Mouse (Mus musculus): ENCODE results near the gene Ccdc185. TPM values are rescaled to one million over a fixed set of nuclear protein-coding genes. Genes with fewer than 3 reads are reported as not detected.

Gene Ccdc185
- polyA plus RNA-seq, 1 experiment = not detected

DNA sequence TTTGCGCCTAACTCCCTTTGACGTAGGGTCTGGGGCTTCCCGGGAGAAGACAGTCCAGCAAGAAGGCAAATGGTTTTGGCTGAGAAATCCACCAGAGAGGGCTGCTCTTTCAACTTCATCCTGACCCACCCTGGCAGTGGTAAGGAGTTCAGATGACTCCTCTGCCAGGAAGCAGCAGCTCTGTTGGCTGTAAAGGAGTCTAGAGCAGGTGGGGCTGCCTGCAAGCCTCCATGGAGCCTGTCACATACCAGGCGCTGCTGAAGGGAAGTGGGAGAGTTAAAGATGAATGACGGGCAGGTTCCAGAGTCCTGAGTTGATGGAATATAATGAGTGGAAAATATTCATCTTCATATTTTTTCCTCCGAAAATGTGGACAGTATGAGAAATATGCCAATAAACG is 34.8 kb upstream of the Ccdc185 start:
- TF ChIP-seq POLR2A (IDR thresholded peaks at IDR 0.05; ENCODE audit: insufficient read depth, low read depth, low read length) = no peak
- no peak for TF ChIP-seq CTCF (IDR thresholded peaks at IDR 0.05; ENCODE audit: insufficient read depth, low read depth, low read length)
- Histone ChIP-seq H3K4me1 (ENCODE audit: control insufficient read depth, insufficient read depth, low read length) (peaks cover 19% of the 10 kb centered on the region), H3K4me3 (ENCODE audit: insufficient read depth, low read depth, low read length) (no peak overlapping the region), H3K27ac (ENCODE audit: insufficient read depth, low read depth, low read length) (no peak overlapping the region)
- 93% methylated on average over 7 of the region's 7 CpGs for WGBS

DNA sequence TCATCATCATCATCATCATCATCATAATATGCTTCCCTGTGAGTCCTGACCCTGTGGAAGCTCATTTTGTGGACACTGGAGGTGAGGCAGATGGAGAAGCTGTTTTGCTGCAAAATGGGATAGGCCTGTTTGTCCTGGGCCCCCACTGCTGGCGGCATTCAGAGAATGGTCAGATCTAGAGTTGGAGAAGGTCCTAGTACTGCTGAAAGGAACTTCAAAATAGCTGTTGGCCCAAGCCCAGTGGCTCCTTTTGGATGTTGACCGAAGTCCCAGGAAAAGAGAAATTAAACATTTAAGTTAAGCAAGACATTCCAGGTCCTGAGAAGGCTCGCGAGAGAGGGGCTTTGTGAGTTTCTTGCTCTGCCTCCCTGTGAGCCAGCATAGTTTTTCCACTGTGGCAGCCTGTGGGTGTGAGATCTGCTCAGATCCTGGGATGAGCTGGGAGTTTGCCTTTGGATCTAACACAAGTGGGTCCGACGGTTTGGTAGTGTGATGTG is 30.1 kb upstream of the Ccdc185 start:
- 56% methylated on average over 6 of the region's 6 CpGs for WGBS
- H3K4me3 ChIP-seq (ENCODE audit: insufficient read depth, low read depth, low read length) = no peak overlapping the region
- H3K27ac ChIP-seq (ENCODE audit: insufficient read depth, low read depth, low read length) = no peak overlapping the region
- TF ChIP-seq CTCF (IDR thresholded peaks at IDR 0.05; ENCODE audit: insufficient read depth, low read depth, low read length) (no peak), POLR2A (IDR thresholded peaks at IDR 0.05; ENCODE audit: insufficient read depth, low read depth, low read length) (no peak)
- peaks cover 37% of the 10 kb centered on the region for H3K4me1 ChIP-seq (ENCODE audit: control insufficient read depth, insufficient read depth, low read length)

DNA sequence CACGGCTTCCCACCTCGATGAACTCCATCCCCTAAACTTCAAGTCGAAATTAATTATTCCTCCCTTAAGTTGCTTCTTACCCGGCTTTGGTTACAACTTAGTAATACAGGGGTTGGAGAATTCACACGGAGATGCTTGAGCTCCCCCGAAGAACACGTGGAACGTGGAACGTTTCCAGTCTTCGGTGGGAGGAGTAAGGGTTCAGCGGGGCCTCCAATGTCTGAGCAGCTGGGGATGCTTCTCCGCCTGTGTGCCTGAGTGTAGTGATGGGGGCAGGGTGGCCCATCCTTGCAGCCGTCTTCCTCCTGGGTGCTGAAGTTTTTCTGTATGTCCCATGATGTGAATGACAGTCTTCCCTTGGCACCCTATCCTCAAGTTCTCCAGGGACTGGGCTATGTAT is 29.2 kb upstream of the Ccdc185 start:
- TF ChIP-seq POLR2A (IDR thresholded peaks at IDR 0.05; ENCODE audit: insufficient read depth, low read depth, low read length) = no peak
- TF ChIP-seq CTCF (IDR thresholded peaks at IDR 0.05; ENCODE audit: insufficient read depth, low read depth, low read length) = no peak
- WGBS = 45% methylated on average over 13 of the region's 13 CpGs
- Histone ChIP-seq H3K4me1 (ENCODE audit: control insufficient read depth, insufficient read depth, low read length) (peaks cover 37% of the 10 kb centered on the region), H3K27ac (ENCODE audit: insufficient read depth, low read depth, low read length) (no peak overlapping the region; the same call in 1 of the 2 replicates), H3K4me3 (ENCODE audit: insufficient read depth, low read depth, low read length) (no peak overlapping the region)

DNA sequence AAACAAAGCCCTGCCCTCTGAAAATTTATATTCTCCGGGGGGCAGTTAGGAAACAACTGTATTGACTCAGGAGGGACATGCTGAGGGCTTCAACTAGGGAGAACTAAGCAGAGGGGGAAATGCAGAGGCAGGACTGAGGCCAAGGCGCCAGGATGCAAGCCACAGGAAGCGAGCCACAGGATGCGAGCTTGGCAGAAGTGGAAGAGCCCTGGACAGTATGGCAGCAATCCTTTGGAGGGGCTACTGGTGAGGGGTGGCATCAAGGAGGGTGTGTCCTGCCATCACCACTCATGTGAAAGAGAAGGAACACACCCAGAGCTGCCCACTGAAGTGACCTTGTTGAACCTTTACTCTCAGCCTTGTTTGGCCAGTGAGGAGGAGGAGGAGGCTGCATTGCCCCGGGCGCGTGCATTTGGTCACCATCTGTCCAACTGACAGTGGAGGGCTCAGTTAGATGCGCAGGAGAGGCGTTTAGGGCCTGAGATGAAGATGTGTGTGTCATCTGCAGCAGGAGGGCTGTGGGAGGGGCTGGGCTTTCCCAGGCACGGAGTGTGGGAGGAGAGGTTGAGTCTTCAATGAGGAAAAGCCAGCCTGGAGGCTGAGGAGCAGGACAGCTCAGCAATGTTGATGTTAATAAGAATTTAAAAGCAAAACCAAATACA is 27.9 kb upstream of the Ccdc185 start:
- no peak overlapping the region for H3K27ac ChIP-seq (ENCODE audit: insufficient read depth, low read depth, low read length)
- 57% methylated on average over 10 of the region's 10 CpGs for WGBS
- H3K4me3 ChIP-seq (ENCODE audit: insufficient read depth, low read depth, low read length) = no peak overlapping the region
- H3K4me1 ChIP-seq (ENCODE audit: control insufficient read depth, insufficient read depth, low read length) = peaks cover 37% of the 10 kb centered on the region
- no peak for TF ChIP-seq CTCF (IDR thresholded peaks at IDR 0.05; ENCODE audit: insufficient read depth, low read depth, low read length)
- no peak for TF ChIP-seq POLR2A (IDR thresholded peaks at IDR 0.05; ENCODE audit: insufficient read depth, low read depth, low read length)

DNA sequence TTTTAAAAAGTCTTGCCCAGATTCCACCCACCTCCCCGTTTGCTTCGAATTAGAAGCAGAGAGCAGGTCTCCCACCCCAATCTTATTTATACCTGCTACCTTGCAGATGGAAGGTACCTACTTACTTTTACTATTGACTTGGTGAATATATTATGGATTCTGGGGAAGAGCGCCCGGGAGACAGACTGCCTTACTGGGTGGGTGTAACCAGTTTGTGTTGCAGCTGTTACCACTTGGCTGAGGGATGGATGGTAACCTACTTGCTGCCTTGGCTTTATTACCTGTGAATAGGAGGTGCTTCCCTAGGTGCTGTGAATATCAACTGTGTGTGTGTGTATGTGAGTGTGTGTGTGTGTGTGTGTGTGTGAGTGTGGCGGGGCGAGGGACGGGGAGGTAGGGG is 26.6 kb upstream of the Ccdc185 start:
- H3K27ac ChIP-seq (ENCODE audit: insufficient read depth, low read depth, low read length) = no peak overlapping the region
- 83% methylated on average over 7 of the region's 7 CpGs for WGBS
- no peak overlapping the region for H3K4me3 ChIP-seq (ENCODE audit: insufficient read depth, low read depth, low read length)
- peaks cover 37% of the 10 kb centered on the region for H3K4me1 ChIP-seq (ENCODE audit: control insufficient read depth, insufficient read depth, low read length)
- TF ChIP-seq CTCF (IDR thresholded peaks at IDR 0.05; ENCODE audit: insufficient read depth, low read depth, low read length) (no peak), POLR2A (IDR thresholded peaks at IDR 0.05; ENCODE audit: insufficient read depth, low read depth, low read length) (no peak)

DNA sequence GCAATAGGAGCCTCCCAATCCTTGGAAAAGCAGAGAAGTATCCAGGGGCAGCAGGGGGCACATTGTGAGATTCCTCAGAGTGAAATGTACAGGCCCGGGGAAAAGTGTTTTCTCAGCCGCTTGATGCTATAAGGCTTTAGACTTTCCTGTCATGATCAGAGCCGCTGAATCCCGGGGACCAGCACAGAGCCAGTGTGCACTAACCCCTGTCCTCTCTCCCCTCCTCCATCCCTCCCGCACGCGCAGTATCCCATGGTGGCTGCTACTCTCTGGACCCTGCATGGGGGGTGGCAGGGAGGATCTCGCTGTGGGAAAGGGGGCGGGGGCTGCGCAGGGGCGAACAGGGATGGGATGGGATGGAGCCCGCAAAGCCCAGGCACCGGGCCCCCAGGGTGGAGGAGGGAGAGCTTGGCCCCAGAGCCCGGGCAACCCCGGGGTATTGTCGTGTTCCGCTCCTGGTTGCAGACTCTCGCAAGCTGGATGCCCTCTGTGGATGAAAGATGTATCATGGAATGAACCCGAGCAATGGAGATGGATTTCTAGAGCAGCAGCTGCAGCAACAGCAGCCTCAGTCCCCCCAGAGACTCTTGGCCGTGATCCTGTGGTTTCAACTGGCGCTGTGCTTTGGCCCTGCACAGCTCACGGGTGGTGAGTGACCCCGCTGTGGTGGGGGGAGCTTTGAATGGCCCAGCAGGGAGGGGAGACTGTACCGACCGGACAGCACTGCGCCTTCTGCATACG is 15.7 kb upstream of the Ccdc185 start:
- TF ChIP-seq POLR2A (IDR thresholded peaks at IDR 0.05; ENCODE audit: insufficient read depth, low read depth, low read length) (no peak), CTCF (IDR thresholded peaks at IDR 0.05; ENCODE audit: insufficient read depth, low read depth, low read length) (no peak)
- Histone ChIP-seq H3K27ac (ENCODE audit: insufficient read depth, low read depth, low read length) (peak overlapping the region; percentile 77), H3K4me1 (ENCODE audit: control insufficient read depth, insufficient read depth, low read length) (peaks cover 11% of the 10 kb centered on the region), H3K4me3 (ENCODE audit: insufficient read depth, low read depth, low read length) (peak overlapping the region; percentile 93)
- 2% methylated on average over 27 of the region's 27 CpGs for WGBS

DNA sequence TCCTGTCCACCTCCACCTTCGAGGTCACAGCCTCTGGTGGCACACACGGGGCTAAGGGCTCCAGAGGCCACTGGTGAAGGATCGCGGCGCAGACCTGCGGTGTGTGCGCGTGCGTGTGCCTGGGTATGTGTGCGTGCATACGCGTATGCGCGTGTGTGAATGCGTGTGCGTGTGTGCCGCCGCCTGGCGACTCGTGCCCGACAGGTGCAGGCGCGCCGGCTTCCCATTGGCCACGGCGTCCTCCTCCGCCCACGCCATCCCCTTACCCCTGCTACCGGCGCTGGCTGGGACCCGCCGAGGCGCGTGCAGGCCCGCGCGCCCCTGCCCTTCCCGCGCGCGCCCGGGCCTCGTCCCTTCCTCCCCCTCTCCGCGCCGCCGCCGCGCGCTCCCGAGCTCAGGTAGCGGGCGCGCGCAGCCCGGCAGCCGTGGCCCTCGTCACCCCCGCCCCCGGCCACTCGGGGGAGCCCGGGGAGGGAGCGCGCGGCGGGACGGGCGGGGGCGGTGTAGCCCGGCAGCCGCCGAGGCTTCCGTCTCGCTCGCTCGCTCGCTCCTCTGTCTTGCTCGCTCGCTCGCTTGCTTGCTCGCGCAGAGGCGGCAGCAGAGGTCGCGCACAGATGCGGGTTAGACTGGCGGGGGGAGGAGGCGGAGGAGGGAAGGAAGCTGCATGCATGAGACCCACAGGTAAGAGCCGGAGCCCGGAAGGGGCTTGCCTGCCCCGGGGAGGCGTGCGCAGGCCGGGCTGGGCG is 14.9 kb upstream of the Ccdc185 start, which contains the start of gene Susd4:
Susd4 (plus strand) TSS at position 145 of the 746 bp plus-strand sequence.
- peak within 1 kb of the TSS; percentile 93 for H3K4me3 ChIP-seq (ENCODE audit: insufficient read depth, low read depth, low read length)
- H3K4me1 ChIP-seq (ENCODE audit: control insufficient read depth, insufficient read depth, low read length) = peaks cover 11% of the 10 kb centered on the region
- peak within 1 kb of the TSS; percentile 77 for H3K27ac ChIP-seq (ENCODE audit: insufficient read depth, low read depth, low read length)
- WGBS = under 1% methylated on average over 94 of the region's 95 CpGs
- TF ChIP-seq CTCF (IDR thresholded peaks at IDR 0.05; ENCODE audit: insufficient read depth, low read depth, low read length) = no peak
- TF ChIP-seq POLR2A (IDR thresholded peaks at IDR 0.05; ENCODE audit: insufficient read depth, low read depth, low read length) = peak; percentile 65

DNA sequence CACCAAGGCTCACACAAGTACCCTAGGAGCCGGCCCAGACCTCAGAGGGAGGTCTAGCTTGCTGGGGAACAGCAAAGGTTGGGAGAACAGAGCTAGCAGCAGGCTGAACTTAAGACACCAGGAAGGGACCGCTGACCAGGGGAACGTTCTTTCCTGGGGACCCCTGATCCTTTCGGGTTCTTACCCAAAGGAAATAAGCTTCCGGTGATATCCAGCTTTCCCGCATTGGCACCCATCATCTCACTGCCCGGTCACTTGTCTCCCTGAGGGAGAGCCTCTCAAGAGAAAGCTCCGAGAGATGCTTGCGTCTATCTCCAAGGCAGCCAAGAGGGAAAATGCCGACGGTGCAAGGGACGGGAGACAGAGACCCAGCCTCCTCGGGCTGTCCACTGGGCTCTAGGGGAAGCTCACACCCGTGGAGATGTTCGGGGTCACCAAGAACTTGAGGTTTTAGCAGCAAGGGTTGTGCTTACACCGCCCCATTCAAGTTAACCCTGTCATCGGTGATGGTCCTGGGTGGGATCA is 14.3 kb upstream of the Ccdc185 start:
- no peak for TF ChIP-seq CTCF (IDR thresholded peaks at IDR 0.05; ENCODE audit: insufficient read depth, low read depth, low read length)
- TF ChIP-seq POLR2A (IDR thresholded peaks at IDR 0.05; ENCODE audit: insufficient read depth, low read depth, low read length) = no peak
- WGBS = 10% methylated on average over 17 of the region's 17 CpGs
- H3K4me1 ChIP-seq (ENCODE audit: control insufficient read depth, insufficient read depth, low read length) = peaks cover 11% of the 10 kb centered on the region
- H3K27ac ChIP-seq (ENCODE audit: insufficient read depth, low read depth, low read length) = peak overlapping the region; percentile 77
- H3K4me3 ChIP-seq (ENCODE audit: insufficient read depth, low read depth, low read length) = peak overlapping the region; percentile 93

Data from olfactory bulb, adult 2 months (tissue).